Mouse (Mus musculus): Measurements from ENCODE around the gene Usp12. TPM values are rescaled to one million over a fixed set of nuclear protein-coding genes. Genes with fewer than 3 reads are reported as not detected.

Gene Usp12
- polyA plus RNA-seq, 1 experiment from 2014 or later = 10.4 TPM

GRCm38 (mm10) chr5:146733888-146734640, 60.7 kb downstream of the Usp12 start:
- ATAC-seq (ENCODE audit: low FRiP score, low TSS enrichment) (0 out of 2 replicates have a peak, but pooled peaks have one; percentile 11), DNase-seq (ENCODE audit: low spot score) (peak; percentile 43)
- Histone ChIP-seq H3K4me2 (replicated peaks; ENCODE audit: low read depth) (no peak overlapping the region), H3K4me3 (ENCODE audit: low read depth, low read length) (no peak overlapping the region), H3K4me1 (replicated peaks; ENCODE audit: control insufficient read depth, insufficient read depth) (no peaks in the 10 kb centered on the region), H3K36me3 (ENCODE audit: control insufficient read depth, insufficient read depth, low read length) (peaks cover 14% of the 10 kb centered on the region), H3K27me3 (ENCODE audit: control insufficient read depth, insufficient read depth, low read length) (no peaks in the 10 kb centered on the region), H3K9me3 (ENCODE audit: control insufficient read depth, low read length) (no peaks in the 10 kb centered on the region), H3K27ac (replicated peaks) (no peak overlapping the region), H3K9ac (ENCODE audit: low read length) (no peak overlapping the region)
- TF ChIP-seq CTCF (IDR thresholded peaks at IDR 0.05; ENCODE audit: low read depth) = peak; percentile 32
- TF ChIP-seq EP300 (optimal IDR thresholded peaks at IDR 0.05) = no peak
- 74% methylated on average over 12 of the region's 12 CpGs for WGBS

- Histone ChIP-seq H3K4me3 (ENCODE audit: low read depth, low read length) (no peak overlapping the region), H3K4me2 (replicated peaks; ENCODE audit: low read depth) (no peak overlapping the region), H3K27me3 (ENCODE audit: control insufficient read depth, insufficient read depth, low read length) (no peaks in the 10 kb centered on the region), H3K9ac (ENCODE audit: low read length) (no peak overlapping the region), H3K36me3 (ENCODE audit: control insufficient read depth, insufficient read depth, low read length) (peaks cover 14% of the 10 kb centered on the region), H3K9me3 (ENCODE audit: control insufficient read depth, low read length) (no peaks in the 10 kb centered on the region), H3K27ac (replicated peaks) (no peak overlapping the region), H3K4me1 (replicated peaks; ENCODE audit: control insufficient read depth, insufficient read depth) (no peaks in the 10 kb centered on the region)
- WGBS = 86% methylated on average over 7 of the region's 7 CpGs
- ATAC-seq (ENCODE audit: low FRiP score, low TSS enrichment) (no peak), DNase-seq (ENCODE audit: low spot score) (no peak)
- TF ChIP-seq EP300 (optimal IDR thresholded peaks at IDR 0.05) = no peak
- TF ChIP-seq CTCF (IDR thresholded peaks at IDR 0.05; ENCODE audit: low read depth) = no peak
These were observed 61.4 kb downstream of the Usp12 start for GRCm38 (mm10) chr5:146733372-146733771.

GRCm38 (mm10) chr5:146727006-146727405, 67.8 kb downstream of the Usp12 start:
- 82% methylated on average over 4 of the region's 4 CpGs for WGBS
- ATAC-seq (ENCODE audit: low FRiP score, low TSS enrichment) = no peak

GRCm38 (mm10) chr5:146724956-146725355, 69.8 kb downstream of the Usp12 start:
- no peaks in the 10 kb centered on the region for H3K4me1 ChIP-seq (replicated peaks; ENCODE audit: control insufficient read depth, insufficient read depth)
- no peak for ATAC-seq (ENCODE audit: low FRiP score, low TSS enrichment)
- H3K4me2 ChIP-seq (replicated peaks; ENCODE audit: low read depth) = no peak overlapping the region
- H3K4me3 ChIP-seq (ENCODE audit: low read depth, low read length) = no peak overlapping the region
- no peak for DNase-seq (ENCODE audit: low spot score)
- no peak overlapping the region for H3K27ac ChIP-seq (replicated peaks)
- no peak overlapping the region for H3K9ac ChIP-seq (ENCODE audit: low read length)
- TF ChIP-seq CTCF (IDR thresholded peaks at IDR 0.05; ENCODE audit: low read depth) (no peak), EP300 (optimal IDR thresholded peaks at IDR 0.05) (no peak)
- WGBS = 41% methylated on average over 3 of the region's 3 CpGs
- H3K36me3 ChIP-seq (ENCODE audit: control insufficient read depth, insufficient read depth, low read length) = no peaks in the 10 kb centered on the region
- no peaks in the 10 kb centered on the region for H3K27me3 ChIP-seq (ENCODE audit: control insufficient read depth, insufficient read depth, low read length)
- H3K9me3 ChIP-seq (ENCODE audit: control insufficient read depth, low read length) = no peaks in the 10 kb centered on the region

More at GRCm38 (mm10) chr5:146727006-146727405, 67.8 kb downstream of the Usp12 start:
- no peaks in the 10 kb centered on the region for H3K27me3 ChIP-seq (ENCODE audit: control insufficient read depth, insufficient read depth, low read length)
- no peaks in the 10 kb centered on the region for H3K4me1 ChIP-seq (replicated peaks; ENCODE audit: control insufficient read depth, insufficient read depth)
- H3K36me3 ChIP-seq (ENCODE audit: control insufficient read depth, insufficient read depth, low read length) = no peaks in the 10 kb centered on the region
- H3K27ac ChIP-seq (replicated peaks) = no peak overlapping the region
- TF ChIP-seq CTCF (IDR thresholded peaks at IDR 0.05; ENCODE audit: low read depth) (no peak), EP300 (optimal IDR thresholded peaks at IDR 0.05) (no peak)
- no peak overlapping the region for H3K4me2 ChIP-seq (replicated peaks; ENCODE audit: low read depth)
- H3K4me3 ChIP-seq (ENCODE audit: low read depth, low read length) = no peak overlapping the region
- no peak overlapping the region for H3K9ac ChIP-seq (ENCODE audit: low read length)
- DNase-seq (ENCODE audit: low spot score) = no peak
- no peaks in the 10 kb centered on the region for H3K9me3 ChIP-seq (ENCODE audit: control insufficient read depth, low read length)

GRCm38 (mm10) chr5:146723452-146723851, 71.4 kb downstream of the Usp12 start:
- Histone ChIP-seq H3K4me2 (replicated peaks; ENCODE audit: low read depth) (no peak overlapping the region), H3K9ac (ENCODE audit: low read length) (no peak overlapping the region), H3K27ac (replicated peaks) (no peak overlapping the region), H3K4me1 (replicated peaks; ENCODE audit: control insufficient read depth, insufficient read depth) (no peaks in the 10 kb centered on the region), H3K27me3 (ENCODE audit: control insufficient read depth, insufficient read depth, low read length) (no peaks in the 10 kb centered on the region), H3K9me3 (ENCODE audit: control insufficient read depth, low read length) (no peaks in the 10 kb centered on the region), H3K36me3 (ENCODE audit: control insufficient read depth, insufficient read depth, low read length) (no peaks in the 10 kb centered on the region), H3K4me3 (ENCODE audit: low read depth, low read length) (no peak overlapping the region)
- TF ChIP-seq EP300 (optimal IDR thresholded peaks at IDR 0.05) (no peak), CTCF (IDR thresholded peaks at IDR 0.05; ENCODE audit: low read depth) (peak; percentile 42)
- no peak for ATAC-seq (ENCODE audit: low FRiP score, low TSS enrichment)
- 93% methylated on average over 5 of the region's 5 CpGs for WGBS
- DNase-seq (ENCODE audit: low spot score) = no peak

- ATAC-seq (ENCODE audit: low FRiP score, low TSS enrichment) (no peak), DNase-seq (ENCODE audit: low spot score) (no peak)
- Histone ChIP-seq H3K9me3 (ENCODE audit: control insufficient read depth, low read length) (no peaks in the 10 kb centered on the region), H3K9ac (ENCODE audit: low read length) (no peak overlapping the region), H3K27ac (replicated peaks) (no peak overlapping the region), H3K27me3 (ENCODE audit: control insufficient read depth, insufficient read depth, low read length) (no peaks in the 10 kb centered on the region), H3K36me3 (ENCODE audit: control insufficient read depth, insufficient read depth, low read length) (no peaks in the 10 kb centered on the region), H3K4me1 (replicated peaks; ENCODE audit: control insufficient read depth, insufficient read depth) (no peaks in the 10 kb centered on the region), H3K4me2 (replicated peaks; ENCODE audit: low read depth) (no peak overlapping the region), H3K4me3 (ENCODE audit: low read depth, low read length) (no peak overlapping the region)
- TF ChIP-seq CTCF (IDR thresholded peaks at IDR 0.05; ENCODE audit: low read depth) (no peak), EP300 (optimal IDR thresholded peaks at IDR 0.05) (no peak)
- WGBS = 46% methylated on average over 14 of the region's 14 CpGs
These were observed 72.6 kb downstream of the Usp12 start for GRCm38 (mm10) chr5:146722226-146722625.

Data from stomach, postnatal 0 days (tissue).